Comparison of ENCODE assay signal across 13 mouse cellular contexts in the genomic region with DNA sequence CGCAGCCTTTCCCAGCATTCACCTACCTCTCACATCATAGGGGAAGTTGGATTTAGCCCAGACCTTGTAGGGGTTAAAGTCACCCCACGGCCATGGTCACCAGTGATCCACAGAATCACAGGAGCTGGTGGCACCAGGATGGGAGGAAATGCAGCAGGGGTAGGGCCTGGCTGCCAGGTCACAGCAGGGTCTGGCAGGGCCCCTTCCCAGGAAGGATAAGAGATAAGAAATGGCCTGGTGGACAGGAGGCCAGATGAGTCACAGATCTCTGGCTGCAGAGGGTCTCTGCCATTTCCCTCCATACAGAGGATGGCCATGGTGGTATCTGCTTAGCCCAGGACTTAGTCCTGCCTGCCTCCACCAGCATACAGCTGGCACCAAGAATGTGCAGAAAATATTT.
A peak's percentile ranks its signal among the peaks of the same experiment; 100 is the strongest.
DNase-seq lines count a peak whose midpoint lies in the region; ATAC-seq and TF ChIP-seq lines count a peak whose summit lies in the region.
"Had no signal": no experiment of that assay in that cellular context is flagged by ENCODE, and none has a peak within 500 bp of the region (broad histone marks: within the 10 kb centered on the region; RNA-seq: fewer than 3 reads in every experiment).

No protein-coding gene starts in this region.

- H3K4me1 ChIP-seq in forebrain, embryonic 10.5 days: peaks cover 77% of the 10 kb centered on the region
- H3K4me1 ChIP-seq in forebrain, postnatal 0 days (ENCODE audit: insufficient read depth): peaks cover 18% of the 10 kb centered on the region
- H3K4me1 ChIP-seq in intestine, embryonic 14.5 days (replicated peaks; ENCODE audit: control insufficient read depth, insufficient read depth, low read length): peaks cover 39% of the 10 kb centered on the region
- H3K4me1 ChIP-seq in intestine, embryonic 16.5 days (ENCODE audit: control insufficient read depth, insufficient read depth, low read length): peaks cover 37% of the 10 kb centered on the region
- peaks cover 77% of the 10 kb centered on the region for H3K4me1 ChIP-seq in embryonic facial prominence, embryonic 10.5 days
- peaks cover 55% of the 10 kb centered on the region for H3K4me1 ChIP-seq in hindbrain, embryonic 14.5 days (replicated peaks; ENCODE audit: control insufficient read depth, insufficient read depth, low read length)

- no peak for DNase-seq in forebrain, embryonic 10.5 days (ENCODE audit: extremely low spot score, low spot score)
- no peak for DNase-seq in forebrain, postnatal 0 days
- DNase-seq in intestine, embryonic 14.5 days (ENCODE audit: low spot score): peak; percentile 47
- DNase-seq in embryonic facial prominence, embryonic 10.5 days (ENCODE audit: low spot score): no peak
- DNase-seq in hindbrain, embryonic 14.5 days (ENCODE audit: low spot score): no peak
- no peak for DNase-seq in left cerebral cortex, adult 8-10 months (ENCODE audit: low spot score in 2 of 2)
- DNase-seq in right cerebral cortex, postnatal 10 days (ENCODE audit: low spot score in 2 of 2): no peak
- DNase-seq: adrenal gland, adult 8-10 months; heart, adult 2 months; kidney, postnatal 14 days; lung, postnatal 14 days had no signal

- H3K27me3 ChIP-seq in forebrain, embryonic 10.5 days (ENCODE audit: poor library complexity, severe bottlenecking): no peaks in the 10 kb centered on the region
- no peaks in the 10 kb centered on the region for H3K27me3 ChIP-seq in forebrain, postnatal 0 days (ENCODE audit: insufficient read depth, low read length)
- no peaks in the 10 kb centered on the region for H3K27me3 ChIP-seq in intestine, embryonic 14.5 days (replicated peaks; ENCODE audit: control insufficient read depth, insufficient read depth, low read length)
- H3K27me3 ChIP-seq in intestine, embryonic 16.5 days (replicated peaks; ENCODE audit: control insufficient read depth, insufficient read depth, low read length): no peaks in the 10 kb centered on the region
- H3K27me3 ChIP-seq in embryonic facial prominence, embryonic 10.5 days (replicated peaks; ENCODE audit: low read depth, poor library complexity, severe bottlenecking): no peaks in the 10 kb centered on the region
- H3K27me3 ChIP-seq in hindbrain, embryonic 14.5 days (ENCODE audit: control insufficient read depth, insufficient read depth, low read length): no peaks in the 10 kb centered on the region

- no peak overlapping the region for H3K9ac ChIP-seq in forebrain, postnatal 0 days
- no peak overlapping the region for H3K9ac ChIP-seq in intestine, embryonic 14.5 days (ENCODE audit: low read length)
- H3K9ac ChIP-seq in intestine, embryonic 16.5 days (ENCODE audit: low read depth, low read length): no peak overlapping the region
- no peak overlapping the region for H3K9ac ChIP-seq in hindbrain, embryonic 14.5 days
- H3K9ac ChIP-seq: liver, embryonic 12.5 days had no signal

- no peak for ATAC-seq in forebrain, postnatal 0 days
- ATAC-seq in intestine, embryonic 14.5 days (replicated peaks; ENCODE audit: low FRiP score, low TSS enrichment, low read depth): no peak
- ATAC-seq in intestine, embryonic 16.5 days: no peak
- no peak for ATAC-seq in hindbrain, embryonic 14.5 days (ENCODE audit: low FRiP score)
- ATAC-seq: liver, embryonic 12.5 days had no signal

- no peaks in the 10 kb centered on the region for H3K36me3 ChIP-seq in forebrain, embryonic 10.5 days (replicated peaks)
- H3K36me3 ChIP-seq in forebrain, postnatal 0 days (ENCODE audit: insufficient read depth): no peaks in the 10 kb centered on the region
- no peaks in the 10 kb centered on the region for H3K36me3 ChIP-seq in intestine, embryonic 14.5 days (ENCODE audit: control insufficient read depth, insufficient read depth, low read length)
- no peaks in the 10 kb centered on the region for H3K36me3 ChIP-seq in intestine, embryonic 16.5 days (ENCODE audit: control insufficient read depth, insufficient read depth, low read length)
- H3K36me3 ChIP-seq in embryonic facial prominence, embryonic 10.5 days (replicated peaks): no peaks in the 10 kb centered on the region
- no peaks in the 10 kb centered on the region for H3K36me3 ChIP-seq in hindbrain, embryonic 14.5 days (replicated peaks; ENCODE audit: control insufficient read depth, insufficient read depth)
- H3K36me3 ChIP-seq: liver, embryonic 12.5 days had no signal

- H3K9me3 ChIP-seq in forebrain, embryonic 10.5 days: no peaks in the 10 kb centered on the region
- H3K9me3 ChIP-seq in forebrain, postnatal 0 days (ENCODE audit: low read length): no peaks in the 10 kb centered on the region
- no peaks in the 10 kb centered on the region for H3K9me3 ChIP-seq in intestine, embryonic 14.5 days (ENCODE audit: control insufficient read depth, low read length)
- no peaks in the 10 kb centered on the region for H3K9me3 ChIP-seq in intestine, embryonic 16.5 days (ENCODE audit: control insufficient read depth, low read length)
- H3K9me3 ChIP-seq in embryonic facial prominence, embryonic 10.5 days: no peaks in the 10 kb centered on the region
- H3K9me3 ChIP-seq in hindbrain, embryonic 14.5 days (ENCODE audit: control insufficient read depth, low read length): no peaks in the 10 kb centered on the region
- H3K9me3 ChIP-seq: liver, embryonic 12.5 days had no signal

- TF ChIP-seq CTCF in forebrain, postnatal 0 days (IDR thresholded peaks at IDR 0.05; ENCODE audit: low read depth): no peak

- H3K4me3 ChIP-seq in forebrain, embryonic 10.5 days: no peak overlapping the region
- H3K4me3 ChIP-seq in forebrain, postnatal 0 days (ENCODE audit: low read depth, low read length): no peak overlapping the region
- H3K4me3 ChIP-seq in intestine, embryonic 14.5 days (ENCODE audit: low read depth, low read length): no peak overlapping the region
- H3K4me3 ChIP-seq in intestine, embryonic 16.5 days (ENCODE audit: low read length): no peak overlapping the region
- no peak overlapping the region for H3K4me3 ChIP-seq in embryonic facial prominence, embryonic 10.5 days
- no peak overlapping the region for H3K4me3 ChIP-seq in hindbrain, embryonic 14.5 days (replicated peaks; ENCODE audit: low read length)
- H3K4me3 ChIP-seq: heart, adult 2 months; liver, embryonic 12.5 days had no signal

- 78% methylated on average over 2 of the region's 2 CpGs for WGBS in forebrain, embryonic 10.5 days
- 86% methylated on average over 2 of the region's 2 CpGs for WGBS in forebrain, postnatal 0 days
- WGBS in intestine, embryonic 14.5 days: 72% methylated on average over 2 of the region's 2 CpGs
- 80% methylated on average over 2 of the region's 2 CpGs for WGBS in intestine, embryonic 16.5 days
- WGBS in embryonic facial prominence, embryonic 10.5 days: 75% methylated on average over 2 of the region's 2 CpGs
- 88% methylated on average over 2 of the region's 2 CpGs for WGBS in hindbrain, embryonic 14.5 days

- H3K4me2 ChIP-seq in forebrain, postnatal 0 days (ENCODE audit: low read depth): no peak overlapping the region
- H3K4me2 ChIP-seq in intestine, embryonic 14.5 days (ENCODE audit: low read length): no peak overlapping the region
- H3K4me2 ChIP-seq in intestine, embryonic 16.5 days (ENCODE audit: low read depth, low read length): no peak overlapping the region
- H3K4me2 ChIP-seq in hindbrain, embryonic 14.5 days (replicated peaks): no peak overlapping the region
- H3K4me2 ChIP-seq: liver, embryonic 12.5 days had no signal

- peak overlapping the region; percentile 86 for H3K27ac ChIP-seq in forebrain, embryonic 10.5 days
- no peak overlapping the region for H3K27ac ChIP-seq in forebrain, postnatal 0 days (ENCODE audit: low read depth, low read length)
- no peak overlapping the region for H3K27ac ChIP-seq in intestine, embryonic 14.5 days (ENCODE audit: low read depth)
- H3K27ac ChIP-seq in intestine, embryonic 16.5 days (ENCODE audit: low read length): no peak overlapping the region
- peak overlapping the region; percentile 90 for H3K27ac ChIP-seq in embryonic facial prominence, embryonic 10.5 days (replicated peaks)
- H3K27ac ChIP-seq in hindbrain, embryonic 14.5 days: 0 out of 2 replicates have a peak overlapping the region, but pooled peaks have one; percentile 2
- H3K27ac ChIP-seq: heart, adult 2 months; liver, embryonic 12.5 days had no signal

Comparison
In these comparisons a context has a peak if more than half of its experiments do, and no peak if none do; other contexts are left out.
1. H3K27ac ChIP-seq: peak in forebrain, embryonic 10.5 days (single experiment), embryonic facial prominence, embryonic 10.5 days (single experiment) and hindbrain, embryonic 14.5 days (single experiment); none in forebrain, postnatal 0 days (single experiment), intestine, embryonic 14.5 days (single experiment) and intestine, embryonic 16.5 days (single experiment).